Mouse (Mus musculus): ENCODE measurements around the gene Csnk1g1. TPM values are rescaled to one million over a fixed set of nuclear protein-coding genes. Genes with fewer than 3 reads are reported as not detected.

Gene Csnk1g1
- 17.5 and 20.3 TPM in 2 replicates for polyA plus RNA-seq (2012; rRNA removed)

- H3K27me3 ChIP-seq (ENCODE audit: control insufficient read depth, insufficient read depth, low read length): no peaks in the 10 kb centered on the region
Measured at GRCm38 (mm10) chr9:65908394-65909300, at the start of gene Csnk1g1, which contains the start of gene Trip4. Gene Csnk1g1 (plus strand): TSS chr9:65908924. Gene Trip4 (minus strand): TSS chr9:65908794.

GRCm38 (mm10) chr9:65859656-65860055, 49.1 kb upstream of the Csnk1g1 start:
- H3K36me3 ChIP-seq (ENCODE audit: control insufficient read depth, insufficient read depth, low read length): no peaks in the 10 kb centered on the region; the same call in 1 of the 2 replicates

More at GRCm38 (mm10) chr9:65908394-65909300, at the start of gene Csnk1g1, which contains the start of gene Trip4:
- H3K27ac ChIP-seq (ENCODE audit: control insufficient read depth, insufficient read depth, low read depth, low read length): peak within 1 kb of the TSS; percentile 91
- H3K4me1 ChIP-seq (ENCODE audit: control insufficient read depth, insufficient read depth, low read length): peaks cover 2% of the 10 kb centered on the region; the same call in 1 of the 2 replicates
- peak within 1 kb of the TSS; percentile 93 for H3K4me3 ChIP-seq (ENCODE audit: control insufficient read depth, low read depth, low read length)
- TF ChIP-seq CTCF (IDR thresholded peaks at IDR 0.05; ENCODE audit: control insufficient read depth, insufficient read depth, insufficient replicate concordance, low read depth, low read length) (no peak), POLR2A (IDR thresholded peaks at IDR 0.05; ENCODE audit: control insufficient read depth, low read depth, low read length) (peak; percentile 44; the same call in 1 of the 2 replicates)
- no peaks in the 10 kb centered on the region for H3K36me3 ChIP-seq (ENCODE audit: control insufficient read depth, insufficient read depth, low read length)

GRCm38 (mm10) chr9:65884564-65885315, 24.0 kb upstream of the Csnk1g1 start:
- Histone ChIP-seq H3K36me3 (ENCODE audit: control insufficient read depth, insufficient read depth, low read length) (no peaks in the 10 kb centered on the region), H3K4me1 (ENCODE audit: control insufficient read depth, insufficient read depth, low read length) (no peaks in the 10 kb centered on the region), H3K27ac (ENCODE audit: control insufficient read depth, insufficient read depth, low read depth, low read length) (peak overlapping the region; percentile 76), H3K4me3 (ENCODE audit: control insufficient read depth, low read depth, low read length) (peak overlapping the region; percentile 94), H3K27me3 (ENCODE audit: control insufficient read depth, insufficient read depth, low read length) (no peaks in the 10 kb centered on the region)
- TF ChIP-seq CTCF (IDR thresholded peaks at IDR 0.05; ENCODE audit: control insufficient read depth, insufficient read depth, insufficient replicate concordance, low read depth, low read length): no peak
- TF ChIP-seq POLR2A (IDR thresholded peaks at IDR 0.05; ENCODE audit: control insufficient read depth, low read depth, low read length): peak; percentile 95

More at GRCm38 (mm10) chr9:65859656-65860055, 49.1 kb upstream of the Csnk1g1 start:
- Histone ChIP-seq H3K4me1 (ENCODE audit: control insufficient read depth, insufficient read depth, low read length) (no peaks in the 10 kb centered on the region), H3K27me3 (ENCODE audit: control insufficient read depth, insufficient read depth, low read length) (no peaks in the 10 kb centered on the region), H3K27ac (ENCODE audit: control insufficient read depth, insufficient read depth, low read depth, low read length) (no peak overlapping the region), H3K4me3 (ENCODE audit: control insufficient read depth, low read depth, low read length) (no peak overlapping the region)
- TF ChIP-seq CTCF (IDR thresholded peaks at IDR 0.05; ENCODE audit: control insufficient read depth, insufficient read depth, insufficient replicate concordance, low read depth, low read length): no peak
- no peak for TF ChIP-seq POLR2A (IDR thresholded peaks at IDR 0.05; ENCODE audit: control insufficient read depth, low read depth, low read length)

GRCm38 (mm10) chr9:65890143-65890628, 18.5 kb upstream of the Csnk1g1 start, which contains the start of gene Pclaf:
Gene Pclaf (plus strand): TSS chr9:65890237.
- TF ChIP-seq CTCF (IDR thresholded peaks at IDR 0.05; ENCODE audit: control insufficient read depth, insufficient read depth, insufficient replicate concordance, low read depth, low read length): no peak
- TF ChIP-seq POLR2A (IDR thresholded peaks at IDR 0.05; ENCODE audit: control insufficient read depth, low read depth, low read length): no peak
- Histone ChIP-seq H3K27me3 (ENCODE audit: control insufficient read depth, insufficient read depth, low read length) (no peaks in the 10 kb centered on the region), H3K27ac (ENCODE audit: control insufficient read depth, insufficient read depth, low read depth, low read length) (peak within 1 kb of the TSS; percentile 9; the same call in 1 of the 2 replicates)

GRCm38 (mm10) chr9:65891126-65891525, 17.6 kb upstream of the Csnk1g1 start:
- H3K4me3 ChIP-seq (ENCODE audit: control insufficient read depth, low read depth, low read length): peak overlapping the region; percentile 55
- H3K27me3 ChIP-seq (ENCODE audit: control insufficient read depth, insufficient read depth, low read length): no peaks in the 10 kb centered on the region
- peaks cover 8% of the 10 kb centered on the region; the same call in 1 of the 2 replicates for H3K4me1 ChIP-seq (ENCODE audit: control insufficient read depth, insufficient read depth, low read length)
- no peak overlapping the region for H3K27ac ChIP-seq (ENCODE audit: control insufficient read depth, insufficient read depth, low read depth, low read length)
- H3K36me3 ChIP-seq (ENCODE audit: control insufficient read depth, insufficient read depth, low read length): no peaks in the 10 kb centered on the region
- TF ChIP-seq CTCF (IDR thresholded peaks at IDR 0.05; ENCODE audit: control insufficient read depth, insufficient read depth, insufficient replicate concordance, low read depth, low read length) (no peak), POLR2A (IDR thresholded peaks at IDR 0.05; ENCODE audit: control insufficient read depth, low read depth, low read length) (no peak)

More at GRCm38 (mm10) chr9:65890143-65890628, 18.5 kb upstream of the Csnk1g1 start, which contains the start of gene Pclaf:
- peak within 1 kb of the TSS; percentile 73 for H3K4me3 ChIP-seq (ENCODE audit: control insufficient read depth, low read depth, low read length)
- H3K4me1 ChIP-seq (ENCODE audit: control insufficient read depth, insufficient read depth, low read length): peaks cover 8% of the 10 kb centered on the region; the same call in 1 of the 2 replicates
- no peaks in the 10 kb centered on the region for H3K36me3 ChIP-seq (ENCODE audit: control insufficient read depth, insufficient read depth, low read length)

GRCm38 (mm10) chr9:65896977-65897376, 11.7 kb upstream of the Csnk1g1 start:
- H3K27ac ChIP-seq (ENCODE audit: control insufficient read depth, insufficient read depth, low read depth, low read length): no peak overlapping the region
- TF ChIP-seq POLR2A (IDR thresholded peaks at IDR 0.05; ENCODE audit: control insufficient read depth, low read depth, low read length) (no peak), CTCF (IDR thresholded peaks at IDR 0.05; ENCODE audit: control insufficient read depth, insufficient read depth, insufficient replicate concordance, low read depth, low read length) (no peak)
- H3K4me1 ChIP-seq (ENCODE audit: control insufficient read depth, insufficient read depth, low read length): no peaks in the 10 kb centered on the region
- H3K4me3 ChIP-seq (ENCODE audit: control insufficient read depth, low read depth, low read length): peak overlapping the region; percentile 8; the same call in 1 of the 2 replicates
- no peaks in the 10 kb centered on the region for H3K27me3 ChIP-seq (ENCODE audit: control insufficient read depth, insufficient read depth, low read length)
- no peaks in the 10 kb centered on the region for H3K36me3 ChIP-seq (ENCODE audit: control insufficient read depth, insufficient read depth, low read length)
